Mouse (Mus musculus) forebrain, embryonic 13.5 days (tissue): ENCODE results near the gene Fbxw2. TPM values are rescaled to one million over a fixed set of nuclear protein-coding genes. Genes with fewer than 3 reads are reported as not detected.
"Not testable (repeated sequence)": the region's sequence is repeated elsewhere in the genome, so short reads cannot be mapped to it uniquely, and the experiment has no call there.

Source experiments
- ATAC-seq: fragments of 200-750 bp; cut with Nextera tagmentation; 2 replicates; pipeline ENCODE4 v1.8.0; 2017
- H3K27ac ChIP-seq: fragments of 300-500 bp; sonication (generic); 2 replicates; pipeline ENCODE4 v1.5.1; 2015; ENCODE audit warnings: inconsistent platforms, mild to moderate bottlenecking, moderate library complexity
- H3K27me3 ChIP-seq: fragments of 300-500 bp; sonication (generic); 2 replicates; pipeline ENCODE4 v1.6.1; 2015; ENCODE audit warnings: mild to moderate bottlenecking, inconsistent platforms
- H3K36me3 ChIP-seq: fragments of 300-500 bp; sonication (generic); 2 replicates; pipeline ENCODE4 v1.6.1; 2015; ENCODE audit warnings: mild to moderate bottlenecking, inconsistent platforms; ENCODE audit not compliant: poor library complexity, severe bottlenecking
- H3K4me1 ChIP-seq: fragments of 300-500 bp; sonication (generic); 2 replicates; pipeline ENCODE4 v1.6.1; 2015; ENCODE audit warnings: inconsistent platforms
- H3K4me2 ChIP-seq: fragments of 300-500 bp; sonication (generic); 2 replicates; pipeline ENCODE4 v1.6.1; 2015; ENCODE audit warnings: inconsistent platforms, mild to moderate bottlenecking, moderate library complexity
- H3K4me3 ChIP-seq: fragments of 300-500 bp; sonication (generic); 2 replicates; pipeline ENCODE4 v1.5.1; 2015; ENCODE audit warnings: mild to moderate bottlenecking, inconsistent platforms
- H3K9ac ChIP-seq: fragments of 300-500 bp; sonication (generic); 2 replicates; pipeline ENCODE4 v1.6.1; 2015; ENCODE audit warnings: mild to moderate bottlenecking, inconsistent platforms
- H3K9me3 ChIP-seq: fragments of 300-500 bp; sonication (generic); replicated peaks from 2 replicates; pipeline ENCODE4 v1.6.1; 2016; ENCODE audit warnings: inconsistent platforms
- WGBS: fragments of 180-500 bp; shearing (Covaris S2); methylation state at CpG from one replicate; pipeline ENCODE4 v1.1.7; 2015; 5-methylcytosine and 5-hydroxymethylcytosine counted together
- polyA plus RNA-seq: library from polyadenylated mRNA; unstranded; fragments of >200 nt; fragmentation: Nextera tagmentation; extraction: Ambion mirVana; gene quantifications from 2 replicates; pipeline ENCODE4 v1.2.1, GENCODE M21; 2015

Fbxw2 gene
- polyA plus RNA-seq, 1 experiment from 2014 or later: 86.8 TPM

DNA sequence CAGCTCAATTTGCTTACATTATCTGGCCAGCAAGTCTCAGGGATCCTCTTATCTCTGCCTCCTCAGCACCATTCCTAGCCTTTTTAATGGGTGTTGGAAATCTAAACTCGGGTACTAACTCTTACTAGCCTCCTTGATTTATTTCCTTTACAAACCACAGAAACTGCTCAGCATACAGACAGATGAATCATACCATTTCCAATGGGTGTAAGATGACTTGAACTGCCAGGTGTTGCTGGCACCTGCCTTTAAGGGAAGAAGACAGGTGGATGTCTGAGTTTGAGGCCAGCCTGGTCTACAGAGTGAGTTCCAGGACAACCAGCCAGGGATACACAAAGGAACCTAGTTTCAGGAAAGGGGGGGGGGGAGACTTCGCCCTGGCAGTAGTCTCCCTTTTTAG, 18.1 kb downstream of the Fbxw2 start:
- Histone ChIP-seq H3K4me3 (no peak overlapping the region), H3K4me1 (peaks cover 17% of the 10 kb centered on the region), H3K36me3 (peaks cover 58% of the 10 kb centered on the region), H3K27me3 (no peaks in the 10 kb centered on the region), H3K9me3 (no peaks in the 10 kb centered on the region), H3K27ac (no peak overlapping the region), H3K4me2 (no peak overlapping the region), H3K9ac (no peak overlapping the region)
- ATAC-seq: no peak
- WGBS: 91% methylated on average over 2 of the region's 2 CpGs

- Histone ChIP-seq H3K4me3 (no peak overlapping the region), H3K4me1 (peaks cover 19% of the 10 kb centered on the region), H3K4me2 (no peak overlapping the region), H3K27me3 (no peaks in the 10 kb centered on the region), H3K27ac (no peak overlapping the region), H3K9me3 (no peaks in the 10 kb centered on the region), H3K9ac (no peak overlapping the region), H3K36me3 (peaks cover 34% of the 10 kb centered on the region)
- ATAC-seq: no peak
- WGBS: 92% methylated on average over 10 of the region's 10 CpGs
Observed at GRCm38 (mm10) chr2:34805364-34805950, 20.7 kb downstream of the Fbxw2 start.

DNA sequence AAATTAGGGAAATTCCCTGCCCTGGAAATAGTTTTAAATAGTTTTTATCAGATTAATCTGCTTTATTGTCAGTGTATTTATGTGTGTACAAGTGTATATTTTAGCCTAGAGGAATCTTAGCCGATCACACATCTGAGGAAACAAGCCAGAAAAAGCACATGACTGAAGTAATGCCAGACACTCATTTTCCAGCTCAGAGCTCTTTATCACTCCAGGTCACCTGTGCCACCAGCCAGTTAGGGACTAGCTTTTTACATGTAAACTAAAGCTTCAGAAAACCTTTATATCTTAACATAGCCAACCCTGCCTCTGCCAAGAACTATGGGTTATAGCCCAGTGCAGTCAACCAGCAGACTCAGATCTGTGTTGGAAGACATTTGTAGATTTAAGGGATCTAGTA, 21.3 kb downstream of the Fbxw2 start:
- 86% methylated on average over 1 of the region's 1 CpGs for WGBS
- ATAC-seq: no peak

DNA sequence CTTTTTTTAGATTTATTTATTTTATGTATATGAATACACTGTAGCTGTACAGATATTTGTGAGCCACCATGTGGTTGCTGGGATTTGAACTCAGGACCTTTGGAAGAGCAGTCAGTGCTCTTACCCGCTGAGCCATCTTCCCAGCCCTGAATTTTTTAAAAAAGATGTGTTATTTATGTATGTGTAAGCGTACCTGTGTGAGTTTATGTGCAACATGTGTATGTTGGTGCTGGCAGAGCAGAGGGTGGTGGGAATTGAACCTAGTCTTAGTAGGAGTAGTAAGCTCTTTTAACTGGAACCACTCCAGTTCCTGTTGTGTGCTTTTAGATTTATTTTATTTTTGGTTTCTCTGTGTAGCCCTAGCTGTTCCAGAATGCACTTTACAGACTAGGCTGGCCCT, 21.9 kb downstream of the Fbxw2 start:
- peak overlapping the region; percentile 79 for H3K4me2 ChIP-seq
- no peaks in the 10 kb centered on the region for H3K9me3 ChIP-seq
- WGBS: 94% methylated on average over 2 of the region's 2 CpGs
- H3K4me1 ChIP-seq: peaks cover 26% of the 10 kb centered on the region
- H3K27me3 ChIP-seq: no peaks in the 10 kb centered on the region
- no peak overlapping the region for H3K4me3 ChIP-seq
- H3K36me3 ChIP-seq: peaks cover 29% of the 10 kb centered on the region
- H3K27ac ChIP-seq: no peak overlapping the region
- H3K9ac ChIP-seq: no peak overlapping the region
- no peak for ATAC-seq

More for the DNA sequence above, 21.3 kb downstream of the Fbxw2 start:
- Histone ChIP-seq H3K9me3 (no peaks in the 10 kb centered on the region), H3K9ac (no peak overlapping the region), H3K27ac (no peak overlapping the region), H3K36me3 (peaks cover 31% of the 10 kb centered on the region), H3K4me2 (no peak overlapping the region), H3K27me3 (no peaks in the 10 kb centered on the region), H3K4me1 (peaks cover 23% of the 10 kb centered on the region), H3K4me3 (no peak overlapping the region)

DNA sequence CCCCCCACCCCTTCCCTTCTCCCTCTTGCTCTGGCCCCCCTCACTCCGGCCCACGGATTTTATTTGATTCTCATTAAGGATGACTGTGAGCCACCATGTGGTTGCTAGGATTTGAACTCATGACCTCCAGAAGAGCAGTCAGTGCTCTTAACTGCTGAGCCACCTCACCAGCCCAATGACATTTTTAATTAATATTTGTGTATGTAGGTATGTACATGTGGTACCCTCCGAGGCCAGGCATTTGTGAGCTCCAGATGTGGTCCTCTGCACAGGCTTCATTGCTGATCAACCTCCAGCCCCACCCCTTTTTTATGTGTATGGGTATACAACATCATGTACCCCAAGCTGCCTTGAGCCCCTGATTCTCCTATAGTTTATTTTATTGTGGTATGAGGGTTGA, 22.4 kb downstream of the Fbxw2 start:
- 82% methylated on average over 3 of the region's 3 CpGs for WGBS
- Histone ChIP-seq H3K27me3 (no peaks in the 10 kb centered on the region), H3K9me3 (no peaks in the 10 kb centered on the region), H3K4me3 (peak overlapping the region; percentile 17; the same call in 1 of the 2 replicates), H3K36me3 (peaks cover 24% of the 10 kb centered on the region), H3K9ac (no peak overlapping the region), H3K4me1 (peaks cover 30% of the 10 kb centered on the region), H3K27ac (no peak overlapping the region), H3K4me2 (peak overlapping the region; percentile 79)
- ATAC-seq: no peak

DNA sequence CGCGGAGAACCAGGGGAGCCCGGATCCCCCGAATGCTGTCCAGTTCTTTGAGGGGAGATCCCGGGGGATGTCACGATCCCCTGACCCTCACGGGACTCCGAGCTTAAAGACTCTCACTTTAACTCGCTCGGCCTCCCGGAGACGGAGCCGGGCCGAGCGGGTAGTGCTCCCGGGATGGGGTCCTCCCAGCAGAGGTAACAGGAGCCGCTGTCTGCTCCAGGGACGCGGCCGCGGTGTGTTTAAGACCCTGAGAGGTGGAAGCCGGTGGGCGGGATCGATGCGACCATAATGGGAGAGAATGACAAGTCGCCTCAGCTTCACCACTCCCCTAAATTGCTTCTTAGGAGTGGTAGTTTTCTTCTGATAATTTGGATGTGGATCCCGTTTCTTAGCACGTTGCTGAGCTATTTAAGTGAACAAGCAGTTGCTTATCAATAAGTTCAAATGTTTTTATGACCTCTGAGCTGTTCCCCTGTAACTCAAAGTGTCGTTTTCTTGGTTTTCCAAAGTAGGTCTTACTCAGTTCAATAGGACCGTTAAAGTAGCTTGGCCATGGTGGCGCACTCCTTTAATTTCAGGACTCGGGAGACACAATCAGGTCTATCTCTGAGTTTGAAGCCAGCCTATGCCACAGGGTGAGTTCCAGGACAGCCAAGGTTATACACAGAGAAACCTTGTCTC, 23.4 kb downstream of the Fbxw2 start:
- H3K27me3 ChIP-seq, H3K9me3 ChIP-seq: not testable (repeated sequence)
- Histone ChIP-seq H3K27ac (peak overlapping the region; percentile 84), H3K4me2 (peak overlapping the region; percentile 79), H3K36me3 (peaks cover 16% of the 10 kb centered on the region), H3K4me3 (peak overlapping the region; percentile 70), H3K9ac (peak overlapping the region; percentile 79), H3K4me1 (peaks cover 31% of the 10 kb centered on the region)
- ATAC-seq: peak; percentile 36; the same call in 1 of the 2 replicates
- WGBS: under 1% methylated on average over 28 of the region's 32 CpGs

GRCm38 (mm10) chr2:34801516-34802482, 24.3 kb downstream of the Fbxw2 start:
- Histone ChIP-seq H3K4me3 (peak overlapping the region; percentile 70), H3K36me3 (peaks cover 10% of the 10 kb centered on the region), H3K9ac (peak overlapping the region; percentile 79), H3K27me3 (no peaks in the 10 kb centered on the region), H3K27ac (peak overlapping the region; percentile 84), H3K9me3 (no peaks in the 10 kb centered on the region), H3K4me1 (peaks cover 31% of the 10 kb centered on the region), H3K4me2 (peak overlapping the region; percentile 79)
- WGBS: 5% methylated on average over 39 of the region's 39 CpGs
- peak; percentile 98 for ATAC-seq

- no peak overlapping the region for H3K4me2 ChIP-seq
- peaks cover 31% of the 10 kb centered on the region for H3K4me1 ChIP-seq
- no peaks in the 10 kb centered on the region for H3K27me3 ChIP-seq
- whole genome bisulfite sequencing: 84% methylated on average over 7 of the region's 7 CpGs
- H3K4me3 ChIP-seq: no peak overlapping the region
- ATAC-seq: no peak
- H3K9ac ChIP-seq: no peak overlapping the region
- no peak overlapping the region for H3K27ac ChIP-seq
- peaks cover 1% of the 10 kb centered on the region for H3K36me3 ChIP-seq
- H3K9me3 ChIP-seq: no peaks in the 10 kb centered on the region
Observed at GRCm38 (mm10) chr2:34800371-34800770, 25.7 kb downstream of the Fbxw2 start.

DNA sequence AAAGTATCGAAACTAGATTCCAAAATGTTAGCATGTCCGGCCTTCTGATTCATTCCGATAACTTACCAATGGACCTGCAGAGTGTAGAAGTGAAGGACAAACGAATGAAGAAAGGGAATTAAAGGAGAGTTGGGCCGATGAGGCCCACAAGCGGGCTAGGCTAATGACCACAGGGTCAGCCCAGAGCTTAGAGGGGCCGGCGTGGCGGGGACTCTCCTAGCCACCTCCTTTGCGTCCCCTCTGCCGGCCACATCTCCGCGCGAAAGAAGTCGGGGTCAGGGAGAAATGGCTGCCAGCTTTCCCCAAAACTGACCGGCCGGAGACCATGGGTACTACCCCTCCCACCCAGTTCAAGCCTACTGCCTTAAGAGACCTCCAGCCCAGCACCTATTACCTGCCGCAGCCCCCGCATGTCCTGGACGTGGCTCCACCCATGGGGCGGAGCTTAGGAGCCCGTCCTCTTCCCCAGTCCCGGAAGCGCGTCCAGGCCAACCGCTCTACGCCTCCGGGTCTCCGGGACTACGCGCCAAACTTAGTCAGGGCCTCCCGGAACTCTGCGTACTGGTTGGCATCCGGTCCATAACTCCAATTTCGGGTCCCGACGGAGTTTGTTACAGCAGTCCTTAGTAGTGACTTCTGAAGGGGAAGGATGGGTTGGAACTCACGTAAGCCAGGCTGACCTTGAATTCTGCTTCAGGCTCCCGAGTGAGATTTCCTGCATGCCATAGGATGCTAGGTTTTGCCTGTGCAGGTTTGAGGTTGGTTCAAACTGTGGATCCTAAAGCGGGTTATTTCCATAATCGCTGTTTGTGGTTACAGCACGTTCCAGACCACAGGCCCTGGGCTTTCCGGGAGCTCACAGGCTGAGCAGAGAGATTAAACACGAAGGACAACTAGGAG, 26.5 kb downstream of the Fbxw2 start, which contains the start of gene Rabepk:
Rabepk (minus strand) TSS at position 556 of the 900 bp plus-strand sequence.
- peak within 1 kb of the TSS; percentile 60 for H3K4me3 ChIP-seq
- H3K36me3 ChIP-seq: 0 out of 2 replicates have a peak, but pooled peaks cover 4% of the 10 kb centered on the region
- peak within 1 kb of the TSS; percentile 69 for H3K9ac ChIP-seq
- 5% methylated on average over 44 of the region's 44 CpGs for WGBS
- ATAC-seq: peak; percentile 57
- no peaks in the 10 kb centered on the region for H3K27me3 ChIP-seq
- no peak within 1 kb of the TSS for H3K27ac ChIP-seq
- H3K9me3 ChIP-seq: no peaks in the 10 kb centered on the region
- H3K4me1 ChIP-seq: peaks cover 27% of the 10 kb centered on the region
- peak within 1 kb of the TSS; percentile 89 for H3K4me2 ChIP-seq

DNA sequence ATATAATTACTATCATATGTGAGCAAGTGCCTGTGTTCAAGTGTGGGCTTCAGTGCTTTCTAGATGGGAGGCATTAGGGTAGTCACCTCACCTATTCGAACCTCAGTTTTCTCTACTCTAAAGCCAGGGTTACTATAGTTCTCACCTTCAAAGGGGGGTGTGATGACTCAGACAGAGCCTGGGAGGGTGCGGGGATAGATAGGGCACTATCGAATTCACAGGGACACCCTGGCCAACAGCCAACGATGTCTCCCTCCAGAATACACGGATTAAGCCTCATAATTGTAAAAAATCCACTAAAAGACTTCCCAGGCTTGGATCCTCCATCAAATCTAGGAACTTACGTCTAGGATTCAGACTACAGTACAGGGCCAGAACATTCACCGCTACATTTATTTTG, 30.7 kb downstream of the Fbxw2 start:
- Histone ChIP-seq H3K4me1 (peaks cover 12% of the 10 kb centered on the region), H3K9ac (no peak overlapping the region), H3K27me3 (no peaks in the 10 kb centered on the region), H3K4me3 (no peak overlapping the region), H3K36me3 (peaks cover 14% of the 10 kb centered on the region), H3K4me2 (no peak overlapping the region), H3K9me3 (no peaks in the 10 kb centered on the region), H3K27ac (no peak overlapping the region)
- ATAC-seq: no peak
- 96% methylated on average over 7 of the region's 7 CpGs for WGBS

DNA sequence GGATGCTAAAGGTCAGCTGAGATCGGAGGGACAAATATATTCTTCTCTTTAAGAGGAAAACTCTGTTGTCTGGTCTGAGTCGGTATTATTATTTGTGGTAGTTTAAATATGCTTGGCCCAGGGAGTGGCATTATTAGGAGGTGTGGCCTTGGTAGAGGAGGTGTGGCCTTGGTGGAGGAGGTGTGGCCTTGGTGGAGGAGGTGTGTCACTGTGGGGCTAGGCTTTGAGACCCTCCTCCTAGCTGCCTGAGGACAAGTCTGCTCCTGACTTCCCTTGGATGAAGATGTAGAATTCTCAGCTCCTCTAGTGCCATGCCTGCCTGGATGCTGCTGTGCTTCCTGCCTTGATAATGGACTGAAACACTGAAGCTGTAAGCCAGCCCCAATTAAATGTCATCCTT, 31.6 kb downstream of the Fbxw2 start:
- Histone ChIP-seq H3K27ac (no peak overlapping the region), H3K9me3 (no peaks in the 10 kb centered on the region), H3K27me3 (no peaks in the 10 kb centered on the region), H3K4me2 (no peak overlapping the region), H3K4me1 (peaks cover 7% of the 10 kb centered on the region; the same call in 1 of the 2 replicates), H3K9ac (no peak overlapping the region), H3K4me3 (no peak overlapping the region), H3K36me3 (peaks cover 22% of the 10 kb centered on the region)
- ATAC-seq: no peak
- 91% methylated on average over 2 of the region's 2 CpGs for WGBS
